Mouse (Mus musculus) brain, adult 2 months (tissue): ENCODE data around the gene Tmem116.
A peak's percentile ranks its signal among the peaks of the same experiment; 100 is the strongest.
"Not testable (repeated sequence)": the region's sequence is repeated elsewhere in the genome, so short reads cannot be mapped to it uniquely, and the experiment has no call there.

ENCODE experiments used
- DNase-seq: peaks from one replicate; pipeline ENCODE4 v3.0.0; 2011; ENCODE audit warnings: low read depth, low spot score

Tmem116 gene

GRCm38 (mm10) chr5:121462171-121462502 is 10.4 kb downstream of the Tmem116 start:
- DNase-seq: no peak

- DNase-seq: no peak
These were observed 11.3 kb downstream of the Tmem116 start for GRCm38 (mm10) chr5:121462967-121463366.

GRCm38 (mm10) chr5:121463601-121464250 is 12.0 kb downstream of the Tmem116 start:
- no peak for DNase-seq

GRCm38 (mm10) chr5:121469566-121469965 is 17.9 kb downstream of the Tmem116 start:
- no peak for DNase-seq

GRCm38 (mm10) chr5:121472411-121472810 is 20.7 kb downstream of the Tmem116 start:
- DNase-seq: no peak

GRCm38 (mm10) chr5:121474610-121475009 is 22.9 kb downstream of the Tmem116 start:
- no peak for DNase-seq

GRCm38 (mm10) chr5:121476040-121476439 is 24.3 kb downstream of the Tmem116 start:
- DNase-seq: no peak

GRCm38 (mm10) chr5:121477680-121478079 is 26.0 kb downstream of the Tmem116 start:
- DNase-seq: peak; percentile 79

GRCm38 (mm10) chr5:121484801-121485200 is 33.1 kb downstream of the Tmem116 start:
- DNase-seq: no peak

- peak; percentile 81 for DNase-seq
These were observed 41.6 kb downstream of the Tmem116 start for GRCm38 (mm10) chr5:121493305-121493704.

- DNase-seq: no peak
These were observed 49.0 kb downstream of the Tmem116 start for GRCm38 (mm10) chr5:121500719-121501118.

- not testable (repeated sequence) for DNase-seq
These were observed 49.8 kb downstream of the Tmem116 start for GRCm38 (mm10) chr5:121501424-121501996.

- DNase-seq: no peak
These were observed 51.5 kb downstream of the Tmem116 start, which contains the start of gene Adam1b for GRCm38 (mm10) chr5:121503231-121503630. TSS of gene Adam1b (minus strand) at chr5:121503435.

GRCm38 (mm10) chr5:121506846-121507245 is 55.2 kb downstream of the Tmem116 start:
- DNase-seq: no peak

- no peak for DNase-seq
These were observed 58.3 kb downstream of the Tmem116 start for GRCm38 (mm10) chr5:121510009-121510408.

GRCm38 (mm10) chr5:121518983-121519382 is 67.3 kb downstream of the Tmem116 start:
- DNase-seq: no peak

- not testable (repeated sequence) for DNase-seq
These were observed 68.1 kb downstream of the Tmem116 start for GRCm38 (mm10) chr5:121519758-121520157.

GRCm38 (mm10) chr5:121525774-121526450 is 74.2 kb downstream of the Tmem116 start:
- no peak for DNase-seq

- DNase-seq: no peak
These were observed 74.8 kb downstream of the Tmem116 start for GRCm38 (mm10) chr5:121526526-121526925.

- no peak for DNase-seq
These were observed 75.3 kb downstream of the Tmem116 start for GRCm38 (mm10) chr5:121526961-121527360.

- peak; percentile 45 for DNase-seq
These were observed 82.8 kb downstream of the Tmem116 start for GRCm38 (mm10) chr5:121534521-121534920.

- no peak for DNase-seq
These were observed 83.4 kb downstream of the Tmem116 start for GRCm38 (mm10) chr5:121535116-121535515.
